Mouse (Mus musculus) bone marrow, adult 2 months (tissue): ENCODE data around the gene Igsf9b.

Experiments used
- CTCF ChIP-seq: fragments of 200-500 bp; IDR thresholded peaks from 2 replicates; pipeline ENCODE4 v1.5.1; 2011; ENCODE audit warnings: low read length, control low read depth; ENCODE audit not compliant: control insufficient read depth, insufficient read depth
- POLR2A ChIP-seq: fragments of 200-500 bp; IDR thresholded peaks from 2 replicates; pipeline ENCODE4 v1.6.1; 2011; ENCODE audit warnings: low read depth, mild to moderate bottlenecking, control low read depth, low read length, borderline replicate concordance; ENCODE audit not compliant: control insufficient read depth

DNA sequence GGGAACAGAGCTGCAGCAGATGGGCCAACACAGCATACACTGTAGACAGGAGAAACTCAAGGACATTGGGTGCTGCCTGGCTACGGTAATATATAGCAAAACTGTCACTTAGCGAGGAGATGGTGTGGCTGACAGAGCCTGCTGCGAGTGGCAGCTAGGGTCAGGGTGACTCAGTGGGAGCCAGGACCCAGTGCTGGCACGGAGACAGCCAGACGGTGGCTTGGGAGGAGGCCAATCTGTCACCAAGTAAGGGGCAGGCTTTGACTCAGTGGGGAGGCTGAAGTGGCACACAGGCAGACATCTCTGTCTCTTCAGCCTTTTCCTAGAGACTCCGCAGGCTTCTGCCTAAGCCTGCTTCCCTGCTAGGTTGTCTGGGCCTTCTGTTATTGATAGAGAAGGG, 42.5 kb upstream of the Igsf9b start:
- TF ChIP-seq CTCF (no peak), POLR2A (no peak)
